Mouse (Mus musculus): ENCODE data around the gene Hoxc9.

DNA sequence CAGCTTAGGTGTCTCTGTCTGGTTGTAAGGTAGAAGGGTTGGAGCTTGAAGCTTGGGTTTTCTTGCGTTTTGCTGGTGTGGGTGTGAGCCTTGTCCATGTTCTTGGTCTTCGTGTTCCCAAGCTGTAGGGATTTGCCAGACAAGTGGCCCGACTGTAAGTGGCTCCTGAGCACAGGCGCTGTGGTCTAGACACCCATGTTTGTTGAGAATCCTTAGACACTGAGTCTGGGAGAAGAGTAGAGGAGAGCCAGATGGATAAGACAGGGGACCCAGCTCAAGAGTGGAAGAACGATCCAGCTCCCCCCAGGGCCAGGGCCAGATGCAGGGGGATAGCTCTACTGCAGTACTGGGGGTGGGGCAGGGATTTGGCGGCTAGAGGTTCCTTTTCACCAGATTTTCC, 3.5 kb upstream of the Hoxc9 start:
- no peak for TF ChIP-seq CTCF (conservative IDR thresholded peaks at IDR 0.05; ENCODE audit: low read length)
- no peak for TF ChIP-seq POU5F1 (IDR thresholded peaks at IDR 0.05; ENCODE audit: borderline replicate concordance, low read length)

Measured in E14TG2a.4 (cell line).